Mouse (Mus musculus) liver (tissue): ENCODE measurements at regions not wholly inside any gene's neighbourhood (a gene's known extent, or its start where the extent isn't known, plus 50 kb on each side); places are given as distances from the start of the nearest gene placed in this dataset.

Experiments
- DNase-seq: peaks from one replicate; pipeline ENCODE4 v3.0.0-alpha.2; 2020; ENCODE audit warnings: mixed read lengths

GRCm38 (mm10) chr2:131734740-131735378 lies 124.7 kb downstream of the Erv3 start:
- DNase-seq: no peak

GRCm38 (mm10) chr2:131726533-131726932 lies 133.0 kb downstream of the Erv3 start:
- no peak for DNase-seq

- DNase-seq: no peak
Measured at GRCm38 (mm10) chr2:131721631-131722545, 137.7 kb downstream of the Erv3 start.

GRCm38 (mm10) chr2:131717561-131717960 lies 142.0 kb downstream of the Erv3 start:
- DNase-seq: no peak

GRCm38 (mm10) chr2:131716841-131717240 lies 142.7 kb downstream of the Erv3 start:
- DNase-seq: no peak

- no peak for DNase-seq
Measured at GRCm38 (mm10) chr2:131715381-131715780, 144.2 kb downstream of the Erv3 start.

GRCm38 (mm10) chr2:131711886-131712285 lies 147.7 kb downstream of the Erv3 start:
- DNase-seq: no peak

GRCm38 (mm10) chr2:131706565-131706964 lies 144.5 kb upstream of the Adra1d start:
- DNase-seq: no peak

GRCm38 (mm10) chr2:131704406-131704805 lies 142.3 kb upstream of the Adra1d start:
- DNase-seq: no peak

- DNase-seq: no peak
Measured at GRCm38 (mm10) chr2:131702146-131702545, 140.1 kb upstream of the Adra1d start.

GRCm38 (mm10) chr2:131699798-131700197 lies 137.7 kb upstream of the Adra1d start:
- no peak for DNase-seq

GRCm38 (mm10) chr2:131698008-131698965 lies 136.2 kb upstream of the Adra1d start:
- DNase-seq: no peak

GRCm38 (mm10) chr2:131696307-131696706 lies 134.2 kb upstream of the Adra1d start:
- no peak for DNase-seq

GRCm38 (mm10) chr2:131689996-131690395 lies 127.9 kb upstream of the Adra1d start:
- DNase-seq: no peak

- no peak for DNase-seq
Measured at GRCm38 (mm10) chr2:131688282-131688681, 126.2 kb upstream of the Adra1d start.

GRCm38 (mm10) chr2:131687449-131687848 lies 125.4 kb upstream of the Adra1d start:
- DNase-seq: no peak

- no peak for DNase-seq
Measured at GRCm38 (mm10) chr2:131686748-131687147, 124.7 kb upstream of the Adra1d start.

- no peak for DNase-seq
Measured at GRCm38 (mm10) chr2:131685326-131685725, 123.2 kb upstream of the Adra1d start.

GRCm38 (mm10) chr2:131683734-131684133 lies 121.7 kb upstream of the Adra1d start:
- DNase-seq: no peak

GRCm38 (mm10) chr2:131678484-131678883 lies 116.4 kb upstream of the Adra1d start:
- DNase-seq: no peak

GRCm38 (mm10) chr2:131676736-131677135 lies 114.7 kb upstream of the Adra1d start:
- no peak for DNase-seq

GRCm38 (mm10) chr2:131674872-131675271 lies 112.8 kb upstream of the Adra1d start:
- no peak for DNase-seq

- DNase-seq: no peak
Measured at GRCm38 (mm10) chr2:131673351-131673750, 111.3 kb upstream of the Adra1d start.
